In genomic region chr13:91520073-91520750, GRCm38 (mm10) we compare ENCODE assay signal across 19 mouse cellular contexts.
DNase-seq lines count a peak whose midpoint lies in the region; ATAC-seq and TF ChIP-seq lines count a peak whose summit lies in the region.
"Had no signal": no experiment of that assay in that cellular context is flagged by ENCODE, and none has a peak within 500 bp of the region (broad histone marks: within the 10 kb centered on the region; RNA-seq: fewer than 3 reads in every experiment).

No protein-coding gene starts in this region.

- no peaks in the 10 kb centered on the region for H3K27me3 ChIP-seq in kidney, postnatal 0 days (ENCODE audit: insufficient read depth, low read length)
- H3K27me3 ChIP-seq in kidney, adult 2 months (replicated peaks; ENCODE audit: control insufficient read depth, insufficient read depth, low read length): no peaks in the 10 kb centered on the region
- no peaks in the 10 kb centered on the region for H3K27me3 ChIP-seq in liver, postnatal 0 days (ENCODE audit: insufficient read depth, low read length)
- H3K27me3 ChIP-seq: embryonic facial prominence, embryonic 15.5 days; forebrain, embryonic 13.5 days; heart, embryonic 13.5 days; lung, embryonic 15.5 days had no signal

- H3K9me3 ChIP-seq in kidney, postnatal 0 days (replicated peaks; ENCODE audit: low read length): no peaks in the 10 kb centered on the region
- no peaks in the 10 kb centered on the region for H3K9me3 ChIP-seq in liver, postnatal 0 days (ENCODE audit: low read length)
- H3K9me3 ChIP-seq: embryonic facial prominence, embryonic 15.5 days; forebrain, embryonic 13.5 days; heart, embryonic 13.5 days; lung, embryonic 15.5 days had no signal

- no peak for TF ChIP-seq CTCF in kidney, postnatal 0 days (IDR thresholded peaks at IDR 0.05; ENCODE audit: low read depth)
- no peak for TF ChIP-seq CTCF in kidney, adult 2 months (conservative IDR thresholded peaks at IDR 0.05; ENCODE audit: insufficient read depth, insufficient read length, low read depth, low read length)
- no peak for TF ChIP-seq CTCF in liver, postnatal 0 days (IDR thresholded peaks at IDR 0.05; ENCODE audit: low read depth)

- no peak for TF ChIP-seq EP300 in liver, postnatal 0 days (IDR thresholded peaks at IDR 0.05; ENCODE audit: low read depth)

- H3K9ac ChIP-seq in kidney, postnatal 0 days (ENCODE audit: low read depth, low read length): no peak overlapping the region
- no peak overlapping the region for H3K9ac ChIP-seq in liver, postnatal 0 days (replicated peaks)
- H3K9ac ChIP-seq: embryonic facial prominence, embryonic 15.5 days; forebrain, embryonic 13.5 days; heart, embryonic 13.5 days; lung, embryonic 15.5 days had no signal

- WGBS in kidney, postnatal 0 days: 27% methylated on average over 4 of the region's 4 CpGs
- 34% methylated on average over 4 of the region's 4 CpGs for WGBS in kidney, adult 2 months
- 42% methylated on average over 4 of the region's 4 CpGs for WGBS in liver, postnatal 0 days (ENCODE audit: insufficient replicate concordance)

- no peak overlapping the region for H3K4me2 ChIP-seq in kidney, postnatal 0 days (ENCODE audit: low read length)
- H3K4me2 ChIP-seq in liver, postnatal 0 days (ENCODE audit: low read depth, low read length): no peak overlapping the region
- H3K4me2 ChIP-seq: embryonic facial prominence, embryonic 15.5 days; forebrain, embryonic 13.5 days; heart, embryonic 13.5 days; lung, embryonic 15.5 days had no signal

- H3K27ac ChIP-seq in kidney, postnatal 0 days: no peak overlapping the region
- no peak overlapping the region for H3K27ac ChIP-seq in kidney, adult 2 months (ENCODE audit: insufficient read depth, low read depth, low read length)
- H3K27ac ChIP-seq in liver, postnatal 0 days (ENCODE audit: low read depth): peak overlapping the region; percentile 8; the same call in 1 of the 2 replicates
- H3K27ac ChIP-seq: embryonic facial prominence, embryonic 15.5 days; forebrain, embryonic 13.5 days; heart, embryonic 13.5 days; lung, embryonic 15.5 days had no signal

- TF ChIP-seq POLR2A in kidney, adult 2 months (IDR thresholded peaks at IDR 0.05; ENCODE audit: low read depth, low read length): no peak

- ATAC-seq in frontal cortex, adult (ENCODE audit: low TSS enrichment): 0 out of 2 replicates have a peak, but pooled peaks have one; percentile 29
- ATAC-seq in kidney, postnatal 0 days (replicated peaks; ENCODE audit: low FRiP score, low read depth): no peak
- no peak for ATAC-seq in liver, postnatal 0 days
- ATAC-seq: forebrain, embryonic 13.5 days; inflammation-experienced regulatory T-cells, adult 6 months had no signal

- no peaks in the 10 kb centered on the region for H3K4me1 ChIP-seq in kidney, postnatal 0 days (replicated peaks; ENCODE audit: insufficient read depth, low read length)
- H3K4me1 ChIP-seq in kidney, adult 2 months (ENCODE audit: control insufficient read depth, insufficient read depth, low read length): peaks cover 3% of the 10 kb centered on the region; the same call in 1 of the 2 replicates
- H3K4me1 ChIP-seq in liver, postnatal 0 days (ENCODE audit: insufficient read depth): peaks cover 3% of the 10 kb centered on the region; the same call in 1 of the 2 replicates
- H3K4me1 ChIP-seq: lung, embryonic 15.5 days had no signal

- H3K4me3 ChIP-seq in kidney, postnatal 0 days (replicated peaks; ENCODE audit: low read depth, low read length): no peak overlapping the region
- H3K4me3 ChIP-seq in kidney, adult 2 months (ENCODE audit: insufficient read depth, low read depth, low read length): no peak overlapping the region
- no peak overlapping the region for H3K4me3 ChIP-seq in liver, postnatal 0 days (ENCODE audit: low read depth, low read length)
- H3K4me3 ChIP-seq: embryonic facial prominence, embryonic 15.5 days; forebrain, embryonic 13.5 days; heart, embryonic 13.5 days; lung, embryonic 15.5 days had no signal

- no peak for DNase-seq in frontal cortex, postnatal 36 days (ENCODE audit: low spot score in 2 of 2)
- DNase-seq in kidney, postnatal 0 days (ENCODE audit: low spot score): peak; percentile 13
- DNase-seq in kidney, adult 2 months: no peak
- DNase-seq in NIH3T3 (ENCODE audit: low read depth): peak; percentile 9
- DNase-seq in liver, postnatal 0 days: no peak
- no peak for DNase-seq in layer of hippocampus, postnatal 14 days (ENCODE audit: low spot score in 2 of 2)
- DNase-seq in spleen, adult 12 weeks (ENCODE audit: low spot score): no peak
- DNase-seq: adrenal gland, postnatal 10 days; cerebellum, adult 18-20 months; gastrocnemius, postnatal 10 days; heart, postnatal 4 days; kidney, postnatal 36 days; right cerebral cortex, postnatal 14 days had no signal

- H3K36me3 ChIP-seq in kidney, postnatal 0 days (ENCODE audit: insufficient read depth, low read length): no peaks in the 10 kb centered on the region
- H3K36me3 ChIP-seq in kidney, adult 2 months (ENCODE audit: control insufficient read depth, insufficient read depth, low read length): no peaks in the 10 kb centered on the region
- H3K36me3 ChIP-seq in liver, postnatal 0 days (replicated peaks; ENCODE audit: insufficient read depth, low read length): no peaks in the 10 kb centered on the region
- H3K36me3 ChIP-seq: embryonic facial prominence, embryonic 15.5 days; lung, embryonic 15.5 days had no signal

Comparison
In these comparisons a context has a peak if more than half of its experiments do, and no peak if none do; other contexts are left out.
1. DNase-seq: peak in kidney, postnatal 0 days (single experiment) and NIH3T3 (single experiment); none in frontal cortex, postnatal 36 days (0 of 2), kidney, adult 2 months (single experiment), liver, postnatal 0 days (single experiment), layer of hippocampus, postnatal 14 days (0 of 2) and spleen, adult 12 weeks (single experiment).